Mouse (Mus musculus): ENCODE measurements around the gene Amph. TPM values are rescaled to one million over a fixed set of nuclear protein-coding genes. Genes with fewer than 3 reads are reported as not detected.

Gene Amph
- polyA plus RNA-seq, 1 experiment: 0.76 TPM

DNA sequence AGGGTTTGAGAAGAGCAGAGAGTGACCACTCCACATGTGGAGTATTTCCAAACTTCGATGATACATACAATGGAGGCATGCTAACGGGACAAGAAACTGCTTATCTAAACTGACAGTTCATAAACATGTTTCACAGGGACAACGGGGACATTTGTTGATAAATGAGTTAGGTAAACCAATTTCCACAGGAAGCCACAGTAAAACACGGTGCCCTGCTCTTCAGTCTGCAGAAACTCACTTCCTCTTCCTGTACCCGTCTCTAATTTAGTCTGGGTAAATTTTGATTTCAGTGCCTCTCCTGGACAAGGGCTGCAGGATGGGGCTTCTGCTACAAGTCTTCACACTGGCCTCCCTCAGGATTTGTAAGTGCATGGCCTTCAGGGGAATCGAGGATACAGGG, 242.0 kb downstream of the Amph start:
- 28% methylated on average over 6 of the region's 6 CpGs for WGBS
- Histone ChIP-seq H3K36me3 (ENCODE audit: control insufficient read depth, insufficient read depth, low read length) (no peaks in the 10 kb centered on the region), H3K27me3 (ENCODE audit: control insufficient read depth, insufficient read depth, low read length) (no peaks in the 10 kb centered on the region), H3K4me1 (ENCODE audit: control insufficient read depth, insufficient read depth, insufficient read length, low read length) (no peaks in the 10 kb centered on the region), H3K4me3 (ENCODE audit: low read depth, low read length) (no peak overlapping the region), H3K27ac (ENCODE audit: insufficient read depth, low read depth, low read length) (no peak overlapping the region)
- TF ChIP-seq CTCF (IDR thresholded peaks at IDR 0.05; ENCODE audit: extremely low read depth, insufficient read length, insufficient replicate concordance, low read depth, low read length) (no peak), POLR2A (IDR thresholded peaks at IDR 0.05; ENCODE audit: low read depth, low read length) (no peak)

GRCm38 (mm10) chr13:19194803-19195202, 246.8 kb downstream of the Amph start:
- H3K27ac ChIP-seq (ENCODE audit: insufficient read depth, low read depth, low read length): no peak overlapping the region
- H3K4me1 ChIP-seq (ENCODE audit: control insufficient read depth, insufficient read depth, insufficient read length, low read length): no peaks in the 10 kb centered on the region
- H3K4me3 ChIP-seq (ENCODE audit: low read depth, low read length): no peak overlapping the region
- no peaks in the 10 kb centered on the region for H3K36me3 ChIP-seq (ENCODE audit: control insufficient read depth, insufficient read depth, low read length)
- H3K27me3 ChIP-seq (ENCODE audit: control insufficient read depth, insufficient read depth, low read length): no peaks in the 10 kb centered on the region
- 75% methylated on average over 4 of the region's 4 CpGs for WGBS
- no peak for TF ChIP-seq CTCF (IDR thresholded peaks at IDR 0.05; ENCODE audit: extremely low read depth, insufficient read length, insufficient replicate concordance, low read depth, low read length)
- no peak for TF ChIP-seq POLR2A (IDR thresholded peaks at IDR 0.05; ENCODE audit: low read depth, low read length)

GRCm38 (mm10) chr13:19195456-19195855, 247.5 kb downstream of the Amph start:
- H3K4me1 ChIP-seq (ENCODE audit: control insufficient read depth, insufficient read depth, insufficient read length, low read length): no peaks in the 10 kb centered on the region
- H3K36me3 ChIP-seq (ENCODE audit: control insufficient read depth, insufficient read depth, low read length): no peaks in the 10 kb centered on the region
- 40% methylated on average over 1 of the region's 1 CpGs for whole genome bisulfite sequencing
- no peak overlapping the region for H3K27ac ChIP-seq (ENCODE audit: insufficient read depth, low read depth, low read length)
- no peaks in the 10 kb centered on the region for H3K27me3 ChIP-seq (ENCODE audit: control insufficient read depth, insufficient read depth, low read length)
- no peak for TF ChIP-seq CTCF (IDR thresholded peaks at IDR 0.05; ENCODE audit: extremely low read depth, insufficient read length, insufficient replicate concordance, low read depth, low read length)
- no peak overlapping the region for H3K4me3 ChIP-seq (ENCODE audit: low read depth, low read length)

Other genes with a start within 250 kb of the Amph start
- 4.4 and 10.3 TPM in 2 replicates for gene Vps41, start 230.9 kb upstream of the Amph start, polyA plus RNA-seq (2012; rRNA removed)